Mouse (Mus musculus) kidney, adult 2 months (tissue): ENCODE data around the gene Myrfl. TPM values are rescaled to one million over a fixed set of nuclear protein-coding genes. Genes with fewer than 3 reads are reported as not detected.

ENCODE experiments used
- DNase-seq: peaks from one replicate; pipeline ENCODE4 v3.0.0; 2021
- H3K27ac ChIP-seq: fragments of 200-500 bp; 2 replicates; pipeline ENCODE4 v1.5.1; 2012; ENCODE audit warnings: low read depth, low read length, control low read depth, inconsistent platforms; ENCODE audit not compliant: insufficient read depth
- H3K27me3 ChIP-seq: fragments of 200-500 bp; replicated peaks from 2 replicates; pipeline ENCODE4 v1.6.1; 2012; ENCODE audit warnings: mild to moderate bottlenecking, moderate library complexity, low read length, inconsistent platforms; ENCODE audit not compliant: control insufficient read depth, insufficient read depth
- H3K36me3 ChIP-seq: fragments of 200-500 bp; 2 replicates; pipeline ENCODE4 v1.6.1; 2012; ENCODE audit warnings: mild to moderate bottlenecking, moderate library complexity, low read length, inconsistent platforms; ENCODE audit not compliant: control insufficient read depth, insufficient read depth
- H3K4me1 ChIP-seq: fragments of 200-500 bp; 2 replicates; pipeline ENCODE4 v1.6.1; 2011; ENCODE audit warnings: low read length; ENCODE audit not compliant: control insufficient read depth, insufficient read depth
- H3K4me3 ChIP-seq: fragments of 200-500 bp; 2 replicates; pipeline ENCODE4 v1.5.1; 2011; ENCODE audit warnings: mild to moderate bottlenecking, low read depth, low read length, control low read depth; ENCODE audit not compliant: insufficient read depth
- CTCF ChIP-seq: fragments of 200-500 bp; conservative IDR thresholded peaks from 2 replicates; pipeline ENCODE4 v1.5.1; 2011; ENCODE audit warnings: low read depth, mild to moderate bottlenecking, control low read depth, low read length, moderate library complexity, mixed read lengths; ENCODE audit not compliant: insufficient read depth, insufficient read length
- POLR2A ChIP-seq: fragments of 200-500 bp; IDR thresholded peaks from one replicate; pipeline ENCODE4 v1.6.1; 2011; ENCODE audit warnings: low read depth, low read length, control low read depth
- WGBS: fragments of 180-500 bp; shearing (Covaris S2); methylation state at CpG from one replicate; pipeline ENCODE4 v1.1.7; 2018; 5-methylcytosine and 5-hydroxymethylcytosine counted together
- polyA plus RNA-seq: library from polyadenylated mRNA; depleted of rRNA; stranded (reverse); fragments of >200 nt; gene quantifications from 2 replicates; pipeline ENCODE4 v1.2.3, GENCODE M21; 2012

Gene Myrfl
- polyA plus RNA-seq, 1 experiment: 0.02 TPM

- TF ChIP-seq POLR2A (no peak), CTCF (no peak)
- no peak overlapping the region for H3K27ac ChIP-seq
- no peaks in the 10 kb centered on the region; the same call in 1 of the 2 replicates for H3K4me1 ChIP-seq
- H3K36me3 ChIP-seq: peaks cover 21% of the 10 kb centered on the region
- H3K27me3 ChIP-seq: no peaks in the 10 kb centered on the region
- no peak for DNase-seq
- WGBS: 77% methylated on average over 15 of the region's 15 CpGs
- H3K4me3 ChIP-seq: no peak overlapping the region
These were observed 34.9 kb upstream of the Myrfl start for GRCm38 (mm10) chr10:116931497-116932179.

DNA sequence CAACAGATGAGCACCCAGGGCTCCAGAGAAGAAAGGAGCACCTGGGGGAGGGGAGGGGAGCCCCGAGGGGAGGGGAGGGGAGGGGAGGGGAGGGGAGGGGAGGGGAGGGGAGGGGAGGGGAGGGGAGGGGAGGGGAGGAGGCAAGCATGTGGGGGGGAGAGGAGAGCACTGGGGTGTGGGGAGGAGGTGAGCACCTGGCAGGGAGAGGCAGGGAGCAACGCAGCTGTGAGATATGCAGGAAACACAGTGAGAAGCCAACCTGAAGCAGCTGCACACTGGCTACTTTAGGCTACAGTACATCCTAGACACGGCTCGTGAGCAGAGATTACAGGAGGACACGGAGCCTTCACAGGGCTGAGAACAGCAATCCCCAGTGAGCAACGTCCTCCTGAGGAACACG is 34.2 kb upstream of the Myrfl start:
- Histone ChIP-seq H3K27me3 (no peaks in the 10 kb centered on the region), H3K4me1 (no peaks in the 10 kb centered on the region; the same call in 1 of the 2 replicates), H3K27ac (no peak overlapping the region), H3K4me3 (no peak overlapping the region), H3K36me3 (peaks cover 24% of the 10 kb centered on the region)
- WGBS: 43% methylated on average over 6 of the region's 7 CpGs
- no peak for TF ChIP-seq CTCF
- no peak for TF ChIP-seq POLR2A
- no peak for DNase-seq

GRCm38 (mm10) chr10:116930506-116930905 is 33.8 kb upstream of the Myrfl start:
- H3K27ac ChIP-seq: no peak overlapping the region
- H3K36me3 ChIP-seq: peaks cover 25% of the 10 kb centered on the region
- WGBS: 43% methylated on average over 7 of the region's 7 CpGs
- no peak for TF ChIP-seq POLR2A
- no peak for DNase-seq
- H3K27me3 ChIP-seq: no peaks in the 10 kb centered on the region
- no peak overlapping the region for H3K4me3 ChIP-seq
- no peaks in the 10 kb centered on the region; the same call in 1 of the 2 replicates for H3K4me1 ChIP-seq

DNA sequence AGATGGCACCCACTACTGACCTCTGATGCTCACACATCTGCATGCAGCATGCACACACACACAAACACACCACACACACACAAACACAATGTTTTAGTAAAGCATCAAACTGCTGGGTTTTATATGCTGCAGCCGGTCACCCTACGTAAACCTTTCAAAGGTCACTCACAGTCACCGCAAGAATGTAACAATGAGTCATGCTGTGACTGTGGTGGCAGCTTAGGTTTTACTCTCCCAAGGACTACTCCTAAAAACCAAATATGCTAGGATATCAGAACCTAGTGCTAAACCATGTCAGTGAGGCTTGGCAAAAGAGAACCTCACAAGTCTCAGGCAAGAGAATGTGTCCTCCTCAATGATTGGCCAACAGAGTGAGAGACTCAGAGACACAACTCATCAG is 32.1 kb upstream of the Myrfl start:
- no peak overlapping the region for H3K27ac ChIP-seq
- no peaks in the 10 kb centered on the region; the same call in 1 of the 2 replicates for H3K4me1 ChIP-seq
- no peak for TF ChIP-seq CTCF
- TF ChIP-seq POLR2A: no peak
- peaks cover 24% of the 10 kb centered on the region for H3K36me3 ChIP-seq
- H3K27me3 ChIP-seq: no peaks in the 10 kb centered on the region
- DNase-seq: no peak
- 47% methylated on average over 3 of the region's 3 CpGs for WGBS
- H3K4me3 ChIP-seq: no peak overlapping the region

- no peaks in the 10 kb centered on the region for H3K27me3 ChIP-seq
- DNase-seq: no peak
- H3K27ac ChIP-seq: no peak overlapping the region
- no peak overlapping the region for H3K4me3 ChIP-seq
- H3K4me1 ChIP-seq: no peaks in the 10 kb centered on the region; the same call in 1 of the 2 replicates
- 88% methylated on average over 11 of the region's 11 CpGs for WGBS
- peaks cover 19% of the 10 kb centered on the region for H3K36me3 ChIP-seq
- TF ChIP-seq POLR2A: no peak
- TF ChIP-seq CTCF: no peak
These were observed 29.9 kb upstream of the Myrfl start for GRCm38 (mm10) chr10:116926428-116927113.

DNA sequence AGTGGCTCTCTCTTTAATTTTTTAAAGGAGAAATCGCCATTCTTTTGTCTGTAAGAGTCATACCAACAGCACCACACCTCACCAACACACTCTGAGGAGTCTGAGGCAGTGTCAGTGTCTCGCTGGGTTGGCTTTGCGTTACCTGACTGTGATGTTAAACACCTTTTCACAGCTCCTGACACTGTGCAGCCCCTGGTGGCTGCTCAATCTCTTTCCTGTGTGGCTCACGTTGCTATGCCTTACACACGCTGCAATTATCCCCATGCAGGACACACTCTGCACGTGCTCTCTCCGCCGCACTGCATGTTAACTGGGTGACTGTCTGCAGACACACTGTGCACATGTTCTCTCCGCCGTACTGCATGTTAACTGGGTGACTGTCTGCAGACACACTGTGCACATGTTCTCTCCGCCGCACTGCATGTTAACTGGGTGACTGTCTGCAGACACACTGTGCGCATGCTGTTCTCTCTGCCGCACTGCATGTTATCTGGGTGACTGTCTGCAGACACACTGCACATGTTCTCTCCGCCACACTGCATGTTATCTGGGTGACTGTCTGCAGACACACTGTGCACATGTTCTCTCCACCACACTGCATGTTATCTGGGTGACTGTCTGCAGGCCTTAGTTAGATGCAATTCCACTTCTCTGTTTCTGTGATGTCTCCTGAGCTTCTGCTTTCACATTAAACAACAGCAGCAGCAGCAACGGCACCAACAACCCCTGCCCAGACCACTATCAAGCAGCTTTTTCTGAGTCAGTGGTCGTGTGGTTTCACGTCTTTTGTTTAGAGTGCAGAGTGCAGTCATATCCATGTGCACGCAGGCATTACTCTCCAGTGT is 27.2 kb upstream of the Myrfl start:
- DNase-seq: no peak
- 90% methylated on average over 19 of the region's 19 CpGs for WGBS
- Histone ChIP-seq H3K27me3 (no peaks in the 10 kb centered on the region), H3K36me3 (peaks cover 13% of the 10 kb centered on the region), H3K4me1 (no peaks in the 10 kb centered on the region), H3K4me3 (no peak overlapping the region), H3K27ac (no peak overlapping the region)
- TF ChIP-seq POLR2A (no peak), CTCF (no peak)

DNA sequence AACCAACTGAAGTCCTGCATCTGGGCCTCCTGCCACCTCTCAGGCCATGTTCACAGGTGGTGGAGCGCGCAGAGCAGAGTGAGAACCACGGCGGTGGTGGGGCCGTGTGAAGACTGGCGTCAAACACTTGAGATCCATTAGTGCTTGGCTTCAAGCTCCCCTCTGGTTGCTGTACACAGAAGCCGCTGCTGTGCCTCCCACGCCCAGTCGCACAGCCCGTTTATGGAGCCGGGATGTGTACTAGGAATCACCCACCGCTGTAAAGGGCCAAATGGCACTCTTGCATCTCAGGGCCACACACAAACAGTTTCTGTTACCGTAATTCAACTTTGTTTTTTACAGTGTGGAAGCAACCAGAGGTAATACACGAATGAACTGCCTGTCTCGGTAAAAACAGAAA is 25.4 kb upstream of the Myrfl start:
- no peaks in the 10 kb centered on the region for H3K27me3 ChIP-seq
- DNase-seq: no peak
- no peak overlapping the region for H3K27ac ChIP-seq
- H3K36me3 ChIP-seq: peaks cover 13% of the 10 kb centered on the region
- H3K4me3 ChIP-seq: no peak overlapping the region
- TF ChIP-seq CTCF (no peak), POLR2A (no peak)
- WGBS: 62% methylated on average over 15 of the region's 15 CpGs
- H3K4me1 ChIP-seq: no peaks in the 10 kb centered on the region
